Mouse (Mus musculus): ENCODE results near the gene Rdm1.

GRCm38 (mm10) chr11:101661191-101661590 lies 34.2 kb downstream of the Rdm1 start:
- no peak for TF ChIP-seq TAL1 (IDR thresholded peaks at IDR 0.05; ENCODE audit: low read length)
- no peak for TF ChIP-seq GATA1 (IDR thresholded peaks at IDR 0.05; ENCODE audit: low read length)
